Mouse (Mus musculus): ENCODE data around the gene Upb1. TPM values are rescaled to one million over a fixed set of nuclear protein-coding genes. Genes with fewer than 3 reads are reported as not detected.
"Not testable (repeated sequence)": the region's sequence is repeated elsewhere in the genome, so short reads cannot be mapped to it uniquely, and the experiment has no call there.

Upb1 gene
- total and polyA plus RNA-seq, 3 experiments: 1.3 to 2.0 (median 1.6) TPM

- in situ Hi-C loops (cut with MboI; ENCODE audit: low pct_ligation_motif_present, low pct_unique_long_range_greater_than_20kb, low sequenced_read_pairs) (no loop called here), dilution Hi-C loops (cut with MboI; ENCODE audit: extremely low pct_ligation_motif_present, extremely low pct_unique_long_range_greater_than_20kb, low sequenced_read_pairs) (no loop called here)
- Histone ChIP-seq H3K79me2 (replicated peaks; ENCODE audit: control insufficient read depth, extremely low read depth, insufficient read depth, poor library complexity, severe bottlenecking) (no peaks in the 10 kb centered on the region), H3K9ac (ENCODE audit: insufficient read depth, low read depth) (no peak overlapping the region), H3K9me3 (replicated peaks; ENCODE audit: low read length) (no peaks in the 10 kb centered on the region), H3K4me2 (ENCODE audit: insufficient read depth, low read depth, poor library complexity, severe bottlenecking) (no peak overlapping the region), H3K36me3 (replicated peaks in 1 of 2; ENCODE audit: control insufficient read depth in 1 of 2, insufficient read depth in 1 of 2, low read length in 1 of 2) (no peaks in the 10 kb centered on the region), H3K27ac (ENCODE audit: insufficient read depth, low read depth) (no peak overlapping the region), H3K27me3 (replicated peaks) (no peaks in the 10 kb centered on the region), H3K4me3 (replicated peaks in 1 of 3; ENCODE audit: low read depth in 2 of 3, low read length in 2 of 3, poor library complexity in 1 of 3) (no peak overlapping the region), H3K4me1 (ENCODE audit: control insufficient read depth in 1 of 2, insufficient read depth in 2 of 2) (peaks cover 18 to 30% of the 10 kb centered on the region in 2 experiments)
- no peak for TF ChIP-seq ZMIZ1 (IDR thresholded peaks at IDR 0.05; ENCODE audit: low read depth, low read length)
- TF ChIP-seq RCOR1 (conservative IDR thresholded peaks at IDR 0.05; ENCODE audit: low read depth, low read length): no peak
- TF ChIP-seq UBTF (IDR thresholded peaks at IDR 0.05; ENCODE audit: low read depth, low read length): no peak
- no peak for TF ChIP-seq JUN (IDR thresholded peaks at IDR 0.05; ENCODE audit: insufficient read depth, low read depth, low read length)
- TF ChIP-seq MXI1 (IDR thresholded peaks at IDR 0.05; ENCODE audit: low read depth, low read length): no peak
- TF ChIP-seq ZKSCAN1 (IDR thresholded peaks at IDR 0.05; ENCODE audit: borderline replicate concordance, low read depth, low read length): no peak
- TF ChIP-seq MAX (IDR thresholded peaks at IDR 0.05; ENCODE audit: low read length): no peak
- no peak for DNase-seq (ENCODE audit: extremely low read depth)
Observed at GRCm38 (mm10) chr10:75450331-75450730, 49.4 kb downstream of the Upb1 start.

GRCm38 (mm10) chr10:75451036-75451786, 50.3 kb downstream of the Upb1 start:
- Histone ChIP-seq H3K4me3 (replicated peaks in 1 of 3; ENCODE audit: low read depth in 2 of 3, low read length in 2 of 3, poor library complexity in 1 of 3) (no peak overlapping the region), H3K9me3 (replicated peaks; ENCODE audit: low read length) (no peaks in the 10 kb centered on the region), H3K4me2 (ENCODE audit: insufficient read depth, low read depth, poor library complexity, severe bottlenecking) (no peak overlapping the region), H3K9ac (ENCODE audit: insufficient read depth, low read depth) (no peak overlapping the region), H3K36me3 (replicated peaks in 1 of 2; ENCODE audit: control insufficient read depth in 1 of 2, insufficient read depth in 1 of 2, low read length in 1 of 2) (no peaks in the 10 kb centered on the region), H3K4me1 (ENCODE audit: control insufficient read depth in 1 of 2, insufficient read depth in 2 of 2) (peaks cover 13 to 23% of the 10 kb centered on the region in 2 experiments), H3K27me3 (replicated peaks) (no peaks in the 10 kb centered on the region), H3K27ac (ENCODE audit: insufficient read depth, low read depth) (no peak overlapping the region), H3K79me2 (replicated peaks; ENCODE audit: control insufficient read depth, extremely low read depth, insufficient read depth, poor library complexity, severe bottlenecking) (no peaks in the 10 kb centered on the region)
- dilution Hi-C loops (cut with MboI; ENCODE audit: extremely low pct_ligation_motif_present, extremely low pct_unique_long_range_greater_than_20kb, low sequenced_read_pairs): no loop called here
- DNase-seq (ENCODE audit: extremely low read depth): no peak
- in situ Hi-C loops (cut with MboI; ENCODE audit: low pct_ligation_motif_present, low pct_unique_long_range_greater_than_20kb, low sequenced_read_pairs): no loop called here
- TF ChIP-seq CHD1 (IDR thresholded peaks at IDR 0.05; ENCODE audit: low read depth, low read length) (no peak), KAT2A (IDR thresholded peaks at IDR 0.05; ENCODE audit: insufficient replicate concordance, low read length) (no peak), MEF2A (IDR thresholded peaks at IDR 0.05; ENCODE audit: borderline replicate concordance, low read depth, low read length) (no peak), IRF4 (IDR thresholded peaks at IDR 0.05; ENCODE audit: low read depth, low read length) (no peak)

- H3K9ac ChIP-seq (ENCODE audit: insufficient read depth, low read depth); in situ Hi-C loops (cut with MboI; ENCODE audit: low pct_ligation_motif_present, low pct_unique_long_range_greater_than_20kb, low sequenced_read_pairs); H3K27ac ChIP-seq (ENCODE audit: insufficient read depth, low read depth); H3K4me2 ChIP-seq (ENCODE audit: insufficient read depth, low read depth, poor library complexity, severe bottlenecking); H3K36me3 ChIP-seq (replicated peaks in 1 of 2; ENCODE audit: control insufficient read depth in 1 of 2, insufficient read depth in 1 of 2, low read length in 1 of 2); H3K79me2 ChIP-seq (replicated peaks; ENCODE audit: control insufficient read depth, extremely low read depth, insufficient read depth, poor library complexity, severe bottlenecking); H3K9me3 ChIP-seq (replicated peaks; ENCODE audit: low read length); dilution Hi-C loops (cut with MboI; ENCODE audit: extremely low pct_ligation_motif_present, extremely low pct_unique_long_range_greater_than_20kb, low sequenced_read_pairs); DNase-seq (ENCODE audit: extremely low read depth); H3K27me3 ChIP-seq (replicated peaks); H3K4me1 ChIP-seq (ENCODE audit: control insufficient read depth in 1 of 2, insufficient read depth in 2 of 2); H3K4me3 ChIP-seq (replicated peaks in 1 of 3; ENCODE audit: low read depth in 2 of 3, low read length in 2 of 3, poor library complexity in 1 of 3): not testable (repeated sequence)
Observed at GRCm38 (mm10) chr10:75456061-75456831, 55.3 kb downstream of the Upb1 start.

All from CH12.LX (cell line).